Mouse (Mus musculus): Measurements from ENCODE around the gene Aif1. TPM values are rescaled to one million over a fixed set of nuclear protein-coding genes. Genes with fewer than 3 reads are reported as not detected.

Gene Aif1
- 11.2 and 17.2 TPM in 2 replicates for polyA plus RNA-seq (2012; rRNA removed)

DNA sequence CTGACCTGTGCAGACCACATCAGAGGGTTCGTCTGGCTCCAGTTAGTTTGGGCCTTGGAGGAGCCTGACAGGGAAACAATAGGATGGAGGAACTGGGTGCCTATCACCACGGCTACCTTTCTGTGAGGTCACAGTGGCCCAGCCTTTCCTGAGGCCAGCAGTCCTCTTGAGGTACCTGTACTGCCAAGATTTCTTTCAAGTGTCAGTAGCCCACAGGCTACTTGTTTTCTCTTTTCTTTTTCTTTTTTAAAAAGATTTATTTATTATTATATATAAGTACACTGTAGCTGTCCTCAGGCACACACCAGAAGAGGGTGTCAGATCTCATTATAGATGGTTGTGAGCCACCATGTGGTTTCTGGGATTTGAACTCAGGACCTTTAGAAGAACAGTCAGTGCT, at the start of gene Aif1:
TSS of gene Aif1 (minus strand) at position 101 of the 400 bp plus-strand sequence.
- no peak for DNase-seq (ENCODE audit: extremely low spot score in 1 of 2, low spot score in 1 of 2)

DNA sequence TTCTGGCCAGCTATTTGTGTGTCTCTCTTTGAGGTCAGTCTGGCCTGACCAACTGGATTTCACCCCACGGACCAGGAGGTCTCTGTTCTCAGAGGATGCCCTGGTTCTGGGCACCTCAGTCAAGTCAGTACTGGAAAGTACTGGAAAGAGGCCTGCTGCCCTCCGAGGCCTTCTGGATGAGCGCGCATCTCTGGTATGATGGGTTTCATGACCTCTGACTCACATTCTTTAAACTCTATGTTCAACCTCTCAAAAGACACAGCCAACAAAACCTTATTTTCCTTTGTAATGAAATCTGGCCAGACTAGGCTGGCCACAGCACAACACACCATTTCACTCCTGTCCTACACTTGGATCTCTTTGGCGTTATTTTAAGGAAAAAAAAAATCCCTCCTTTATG, 49.6 kb upstream of the Aif1 start:
- DNase-seq (ENCODE audit: extremely low spot score in 1 of 2, low spot score in 1 of 2) = no peak

DNA sequence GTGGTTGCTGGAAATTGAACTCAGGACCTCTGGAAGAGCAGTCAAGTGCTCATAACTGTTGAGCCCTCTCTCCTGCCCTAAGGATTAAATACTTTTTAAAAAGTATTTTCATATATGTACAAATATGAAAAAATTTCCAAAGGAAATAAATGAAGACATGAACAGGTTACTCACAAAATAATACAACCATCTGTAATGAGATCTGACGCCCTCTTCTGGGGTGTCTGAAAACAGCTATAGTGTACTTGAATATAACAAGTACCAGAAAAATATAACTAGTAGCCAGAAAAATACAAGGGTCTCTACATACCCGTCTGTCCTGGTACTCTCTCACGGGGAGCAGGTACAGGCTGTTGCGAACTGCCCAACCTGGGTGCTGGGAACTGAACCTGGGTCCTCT, 48.8 kb upstream of the Aif1 start:
- DNase-seq (ENCODE audit: extremely low spot score in 1 of 2, low spot score in 1 of 2) = no peak

DNA sequence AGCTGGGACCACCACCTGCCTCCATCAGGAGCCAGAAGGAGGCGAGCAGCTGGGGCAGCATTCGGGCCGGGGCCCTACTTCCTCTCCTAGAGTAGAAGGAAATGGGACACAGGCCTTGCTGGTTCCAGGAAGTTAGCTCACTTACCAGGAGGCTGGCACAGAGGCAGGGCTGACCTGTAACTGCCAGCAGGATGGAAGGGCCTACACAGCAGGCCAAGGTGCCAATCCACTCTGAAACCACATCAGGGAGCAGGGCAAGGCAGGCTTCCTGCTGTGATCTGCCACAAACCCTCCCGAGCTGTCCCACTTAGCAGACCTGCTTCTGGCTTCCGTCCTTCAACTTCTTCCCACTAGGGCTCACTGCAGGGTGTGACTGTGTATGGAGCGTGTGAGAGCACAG, 46.4 kb upstream of the Aif1 start:
- no peak for DNase-seq (ENCODE audit: extremely low spot score in 1 of 2, low spot score in 1 of 2)

DNA sequence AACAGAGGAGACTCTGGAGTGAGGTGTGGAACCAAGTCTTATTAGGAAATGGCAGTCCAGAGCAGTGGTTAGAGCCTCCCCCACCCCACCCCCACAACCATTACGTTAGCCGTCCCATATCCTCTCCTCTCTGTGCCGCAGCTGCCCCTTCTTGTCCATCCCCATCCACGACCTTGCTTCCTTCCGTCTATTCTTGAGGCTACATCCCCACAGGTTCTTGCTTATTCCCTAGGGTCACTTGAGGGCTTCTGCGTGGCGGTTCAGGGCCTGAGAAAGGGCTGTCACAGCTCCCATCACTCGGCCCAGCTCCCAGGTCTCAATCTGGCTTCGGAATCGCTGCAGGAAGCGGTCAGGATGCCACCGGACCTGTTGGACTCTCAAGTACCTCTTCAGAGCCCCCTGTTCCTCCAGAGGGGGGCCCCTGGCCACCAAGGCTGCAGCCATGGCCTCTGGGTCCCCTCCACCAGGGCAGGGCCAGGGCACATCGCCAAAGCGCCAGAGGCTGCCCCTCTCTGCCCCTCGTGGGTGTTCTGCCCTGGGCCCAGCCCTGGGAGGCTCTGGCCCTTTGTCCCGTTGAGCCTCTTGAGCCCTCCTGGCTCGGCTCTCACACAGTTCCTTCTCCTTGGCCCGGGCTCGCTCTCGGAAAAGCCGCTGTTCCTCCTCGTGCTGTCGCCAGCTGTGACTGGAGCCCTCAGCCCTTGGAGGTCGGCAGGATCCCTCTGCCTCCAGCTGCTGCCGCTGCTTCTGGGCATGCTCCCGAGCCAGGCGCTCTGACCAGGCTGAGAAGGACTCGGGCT, 44.5 kb upstream of the Aif1 start, which contains the start of gene Gm16181:
TSS of gene Gm16181 (plus strand) at position 679 of the 797 bp plus-strand sequence.
- DNase-seq (ENCODE audit: extremely low spot score in 1 of 2, low spot score in 1 of 2) = no peak

DNA sequence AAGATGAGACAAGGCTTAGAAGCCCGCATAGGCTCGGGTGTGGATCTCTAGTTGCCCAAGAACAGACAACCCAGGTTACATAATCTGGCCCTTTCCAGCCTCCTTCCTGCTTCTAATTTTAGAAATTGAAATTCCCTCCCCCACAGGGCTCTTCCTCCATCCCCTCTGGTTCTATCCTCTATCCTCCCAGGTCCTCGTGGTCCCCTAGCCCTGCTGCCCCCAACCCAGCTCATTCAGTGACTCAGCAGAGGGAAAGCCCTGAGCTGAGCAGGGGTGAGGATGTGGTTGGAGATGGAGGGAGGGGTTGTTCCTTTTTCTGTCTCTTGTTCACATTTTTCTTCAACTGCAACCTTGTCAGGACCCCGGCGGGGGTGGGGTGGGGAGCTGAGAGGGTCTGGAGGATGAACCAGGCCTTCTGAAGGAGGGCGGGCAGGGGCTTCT, 43.8 kb upstream of the Aif1 start:
- no peak for DNase-seq (ENCODE audit: extremely low spot score in 1 of 2, low spot score in 1 of 2)

DNA sequence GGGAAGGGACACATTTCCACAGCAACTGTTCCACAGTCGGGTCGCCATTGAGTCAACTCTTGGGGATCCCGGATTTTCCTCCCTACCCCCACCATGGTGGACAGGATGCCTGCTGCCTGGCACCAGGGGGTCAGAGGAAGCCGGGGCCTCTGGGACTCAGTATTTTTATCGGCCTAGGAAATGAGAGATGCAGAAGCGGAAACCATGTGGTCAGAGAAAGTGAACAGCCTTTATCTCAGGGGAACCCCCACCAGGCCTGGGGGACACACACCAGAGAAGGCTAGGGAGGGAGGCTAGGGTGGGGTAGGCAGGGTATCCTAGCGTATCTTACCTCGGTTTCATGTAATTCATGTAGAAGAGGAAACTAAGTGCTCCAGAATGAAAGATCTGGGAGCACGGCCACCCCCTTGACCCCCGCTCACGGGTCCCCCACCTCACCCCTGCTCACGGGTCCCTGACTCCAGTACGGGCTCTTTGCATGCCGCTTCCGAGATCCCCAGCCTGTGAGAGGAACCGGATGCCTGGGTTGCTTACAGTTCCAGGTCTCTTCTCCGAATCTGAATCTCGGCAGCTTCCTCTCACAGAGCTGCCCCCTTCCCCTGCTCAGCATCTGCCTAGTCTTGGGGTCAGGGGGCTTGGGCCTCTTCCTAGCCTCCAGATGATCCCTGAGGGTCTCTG, 42.8 kb upstream of the Aif1 start:
- DNase-seq (ENCODE audit: extremely low spot score in 1 of 2, low spot score in 1 of 2) = no peak

DNA sequence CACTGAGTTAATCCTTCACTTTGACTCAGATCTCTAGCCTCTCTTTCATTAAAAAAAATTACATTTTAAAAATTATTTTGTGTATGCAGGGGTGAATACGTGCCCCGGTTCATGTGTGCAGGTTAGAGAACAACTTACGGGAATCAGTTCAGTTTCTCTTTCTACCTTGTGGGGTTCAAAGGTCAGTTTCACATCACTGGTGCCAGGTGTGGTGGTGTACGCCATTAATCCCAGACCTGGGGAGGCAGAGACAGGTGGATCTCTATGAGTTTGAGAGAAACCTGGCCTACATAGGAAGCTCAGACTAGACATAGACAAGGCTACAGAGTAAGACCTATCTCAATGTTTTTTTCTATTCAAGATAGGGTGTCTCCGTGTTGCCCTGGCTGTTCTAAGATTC, 37.2 kb upstream of the Aif1 start:
- DNase-seq (ENCODE audit: extremely low spot score in 1 of 2, low spot score in 1 of 2) = no peak

DNA sequence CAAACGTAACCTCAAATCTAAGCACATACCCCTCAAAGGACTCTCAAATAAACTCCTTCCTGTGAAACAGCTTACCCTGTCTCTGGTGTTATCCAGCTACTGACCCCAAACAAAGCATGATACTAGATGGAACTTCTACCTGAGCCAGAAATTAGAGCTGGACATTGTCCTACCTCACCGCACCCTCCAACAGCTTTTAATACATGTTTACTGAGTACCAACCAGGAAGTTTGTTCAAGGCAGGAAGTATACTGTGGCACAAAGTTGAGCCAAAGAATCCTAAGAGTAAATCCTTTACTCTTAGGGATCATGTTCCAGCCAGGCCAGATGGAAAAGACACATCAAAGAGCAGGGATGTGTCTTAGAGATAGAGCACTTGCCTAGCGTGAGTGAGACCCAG, 34.7 kb upstream of the Aif1 start:
- DNase-seq (ENCODE audit: extremely low spot score in 1 of 2, low spot score in 1 of 2) = no peak

DNA sequence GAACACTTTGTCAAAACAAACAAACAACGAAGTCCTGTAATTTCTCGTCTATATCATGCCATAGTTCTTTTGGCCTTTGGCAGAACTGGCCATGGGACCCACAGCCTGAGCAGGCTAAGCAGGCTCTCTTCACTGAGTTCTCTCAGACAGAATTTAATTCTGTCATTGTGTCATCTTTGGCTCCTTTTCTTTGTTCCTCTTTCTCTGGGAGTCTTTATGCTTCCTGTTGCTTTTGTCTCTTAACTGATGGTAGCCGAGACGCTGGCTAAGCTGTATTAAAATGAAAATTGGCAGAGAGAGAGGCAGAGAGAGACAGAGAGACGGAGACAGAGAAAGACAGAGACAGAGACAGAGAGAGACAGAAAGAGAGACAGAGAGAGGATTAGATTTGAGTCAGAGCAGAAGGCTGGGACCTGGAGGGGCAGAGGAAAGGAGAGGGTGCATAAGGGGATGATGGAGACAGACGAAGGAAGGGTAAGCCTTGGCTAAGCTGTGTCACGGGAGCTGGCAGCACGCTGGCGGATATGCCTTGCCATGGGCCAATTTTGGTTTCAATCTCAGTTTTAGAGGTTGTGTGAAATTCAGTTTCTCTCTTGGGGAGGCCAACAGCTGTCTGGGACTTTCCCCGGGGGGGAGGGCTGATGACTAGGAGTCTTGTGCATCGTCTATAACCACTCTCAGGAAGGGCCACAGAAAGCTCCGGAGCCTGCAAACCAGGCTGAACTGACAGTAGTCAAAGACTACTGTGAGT, 34.1 kb upstream of the Aif1 start:
- DNase-seq (ENCODE audit: extremely low spot score in 1 of 2, low spot score in 1 of 2) = no peak

DNA sequence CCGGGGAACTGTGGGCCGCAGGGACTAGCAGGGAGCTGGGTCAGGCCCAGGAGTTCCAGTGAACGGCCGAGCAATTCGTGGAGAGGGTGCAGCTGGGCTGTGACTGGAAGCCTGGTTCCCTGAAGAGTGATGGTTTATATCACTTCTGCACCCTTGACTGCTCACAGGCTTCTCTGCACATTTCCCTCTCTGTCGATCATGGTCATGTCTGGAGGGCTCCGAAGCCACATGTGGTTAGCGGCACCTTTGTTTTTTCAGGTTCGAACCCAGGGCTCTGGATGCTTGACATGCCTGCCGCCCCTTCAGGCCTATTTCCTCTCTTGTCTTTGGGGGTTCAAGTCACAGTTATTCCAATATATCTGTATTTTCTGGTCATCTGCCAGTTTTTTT, 29.5 kb upstream of the Aif1 start:
- no peak for DNase-seq (ENCODE audit: extremely low spot score in 1 of 2, low spot score in 1 of 2)

DNA sequence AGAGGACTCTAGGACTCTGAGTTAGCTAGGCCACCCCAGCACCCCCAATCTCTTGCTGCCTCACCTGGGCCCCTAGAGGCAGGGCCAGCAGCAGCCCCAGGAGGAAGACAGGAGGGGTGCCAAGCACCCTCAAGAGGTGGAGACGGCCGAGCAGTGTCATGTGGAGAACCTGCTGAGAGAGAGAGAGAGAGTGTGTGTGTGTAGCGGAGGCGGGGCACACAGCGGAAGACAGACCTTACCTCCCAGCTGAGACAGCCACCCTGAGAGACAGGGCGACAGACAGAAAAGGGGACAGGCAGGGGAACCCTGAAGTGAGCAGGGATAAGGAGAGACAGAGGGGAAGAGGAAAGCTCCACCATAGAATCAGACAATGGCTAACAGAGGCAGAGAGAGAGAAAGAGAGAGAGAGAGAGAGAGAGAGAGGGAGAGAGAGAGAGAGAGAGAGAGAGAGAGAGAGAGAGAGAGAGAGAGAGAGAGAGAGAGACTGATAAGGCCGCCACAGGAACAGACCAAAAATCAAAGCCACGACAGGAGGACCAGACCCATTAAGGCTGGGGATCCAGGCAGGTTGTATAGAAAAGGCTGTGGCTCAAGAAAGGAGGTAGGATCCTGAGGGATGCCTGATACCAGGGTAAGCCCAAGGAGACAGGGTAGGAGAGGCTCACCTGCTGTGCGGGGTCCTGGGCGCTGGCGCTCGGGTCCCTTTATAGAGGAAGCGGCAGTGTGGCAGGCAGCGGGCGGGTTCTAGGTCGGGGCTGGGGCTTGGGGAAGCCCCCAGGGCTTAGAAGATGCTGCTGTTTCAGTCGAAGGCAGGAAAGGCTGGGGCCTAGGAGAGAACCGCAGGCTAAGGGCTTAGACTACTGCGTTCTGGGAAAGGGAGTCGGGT, 28.9 kb upstream of the Aif1 start, which contains the start of gene Lta:
TSS of gene Lta (minus strand) at position 858 of the 886 bp plus-strand sequence.
- no peak for DNase-seq (ENCODE audit: extremely low spot score in 1 of 2, low spot score in 1 of 2)

DNA sequence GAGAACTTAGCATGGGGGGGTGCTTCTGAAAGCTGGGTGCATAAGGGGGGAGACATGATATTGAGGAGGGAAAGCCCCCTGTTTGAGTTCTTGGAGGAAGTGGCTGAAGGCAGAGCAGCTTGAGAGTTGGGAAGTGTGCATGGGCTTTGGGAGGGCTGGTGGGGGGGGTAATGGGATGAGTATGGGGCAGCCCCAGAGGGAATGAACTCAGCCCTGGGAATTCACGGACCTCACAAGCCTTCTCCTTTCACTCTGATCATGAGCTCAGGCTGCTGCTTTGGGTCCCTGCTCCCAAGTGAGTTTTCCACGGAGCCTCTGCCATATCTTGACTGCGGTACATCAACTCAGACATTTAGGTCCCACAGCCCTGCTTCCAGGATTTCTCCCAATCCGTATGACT, 26.6 kb upstream of the Aif1 start:
- no peak for DNase-seq (ENCODE audit: extremely low spot score in 1 of 2, low spot score in 1 of 2)

DNA sequence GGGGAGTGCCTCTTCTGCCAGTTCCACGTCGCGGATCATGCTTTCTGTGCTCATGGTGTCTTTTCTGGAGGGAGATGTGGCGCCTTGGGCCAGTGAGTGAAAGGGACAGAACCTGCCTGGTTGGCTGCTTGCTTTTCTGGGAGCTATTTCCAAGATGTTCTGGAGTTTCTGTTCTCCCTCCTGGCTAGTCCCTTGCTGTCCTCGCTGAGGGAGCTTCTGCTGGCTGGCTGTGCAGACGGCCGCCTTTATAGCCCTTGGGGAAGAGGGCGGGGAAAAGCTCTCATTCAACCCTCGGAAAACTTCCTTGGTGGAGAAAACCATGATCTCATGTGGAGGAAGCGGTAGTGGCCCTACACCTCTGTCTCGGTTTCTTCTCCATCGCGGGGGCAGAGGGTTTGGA, 25.9 kb upstream of the Aif1 start, which contains the start of gene Tnf:
TSS of gene Tnf (minus strand) at position 221 of the 400 bp plus-strand sequence.
- DNase-seq (ENCODE audit: extremely low spot score in 1 of 2, low spot score in 1 of 2) = no peak

DNA sequence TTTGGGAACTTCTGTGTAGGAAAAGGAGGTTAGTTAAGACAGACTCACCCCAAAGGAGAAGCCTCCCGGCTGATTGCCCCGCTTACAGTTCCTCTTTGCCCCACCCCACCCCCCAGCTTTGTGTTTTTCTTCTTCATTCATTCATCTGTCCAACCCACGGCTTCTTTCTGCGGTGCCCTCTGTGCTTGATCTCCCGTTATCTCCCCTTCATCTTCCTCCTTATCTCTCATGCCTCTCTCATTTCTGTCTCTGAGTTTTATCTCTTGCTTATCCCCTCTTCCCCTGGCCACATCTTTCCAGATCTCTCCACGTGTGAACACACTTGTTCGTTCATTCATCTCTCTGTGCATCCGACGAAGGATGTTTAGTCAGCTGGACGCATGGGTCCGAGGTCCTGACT, 25.3 kb upstream of the Aif1 start:
- DNase-seq (ENCODE audit: extremely low spot score in 1 of 2, low spot score in 1 of 2) = no peak

DNA sequence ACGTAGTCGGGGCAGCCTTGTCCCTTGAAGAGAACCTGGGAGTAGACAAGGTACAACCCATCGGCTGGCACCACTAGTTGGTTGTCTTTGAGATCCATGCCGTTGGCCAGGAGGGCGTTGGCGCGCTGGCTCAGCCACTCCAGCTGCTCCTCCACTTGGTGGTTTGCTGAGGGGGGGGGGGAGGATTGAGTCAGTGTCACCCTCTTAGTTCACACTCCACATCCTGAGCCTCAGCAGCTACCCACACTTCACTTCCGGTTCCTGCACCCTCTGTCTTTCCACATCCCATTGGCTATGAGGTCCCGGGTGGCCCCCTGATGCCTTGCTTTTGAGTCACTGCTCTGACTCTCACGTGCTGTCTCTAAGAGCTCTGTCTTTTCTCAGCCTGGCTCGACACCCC, 24.5 kb upstream of the Aif1 start:
- no peak for DNase-seq (ENCODE audit: extremely low spot score in 1 of 2, low spot score in 1 of 2)

DNA sequence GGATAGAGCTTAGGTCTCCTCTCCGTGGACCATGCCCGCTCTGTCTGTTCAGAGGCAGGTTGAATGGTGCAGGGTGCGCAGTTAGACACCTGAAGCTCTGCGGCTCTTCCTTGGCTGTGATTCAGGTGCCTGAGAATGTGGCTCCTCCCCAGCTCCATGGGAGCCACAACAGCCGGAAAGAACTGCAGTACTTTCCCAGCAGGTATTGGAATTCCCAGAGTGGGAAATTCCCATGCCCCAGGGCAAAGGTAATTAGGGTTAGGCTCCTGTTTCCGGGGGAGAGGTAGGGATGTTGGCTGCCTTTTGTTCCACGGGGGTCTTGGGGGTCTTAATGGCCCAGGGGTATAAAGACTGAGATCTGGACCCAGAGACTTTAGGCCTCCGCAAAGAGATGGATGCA, 23.1 kb upstream of the Aif1 start:
- DNase-seq (ENCODE audit: extremely low spot score in 1 of 2, low spot score in 1 of 2) = no peak

DNA sequence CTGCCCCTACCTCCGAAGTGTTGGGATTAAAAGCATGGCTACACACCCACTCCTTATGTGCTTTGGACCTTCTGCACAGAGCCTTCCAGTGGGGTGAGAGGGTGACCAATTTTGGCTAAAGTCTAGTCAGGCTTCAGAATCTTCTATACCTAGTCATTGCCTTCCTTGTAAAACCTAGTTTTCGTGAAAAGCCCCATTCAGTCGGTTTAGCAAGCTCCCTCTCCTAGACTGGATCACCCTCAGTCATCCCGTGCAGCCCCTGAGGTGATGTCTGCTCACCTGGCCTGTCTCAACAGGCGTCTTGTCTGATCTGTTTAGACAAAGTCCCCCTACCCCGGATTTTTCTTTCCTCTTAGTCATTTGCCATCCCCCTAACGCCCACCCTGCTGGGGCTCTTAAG, 22.2 kb upstream of the Aif1 start:
- no peak for DNase-seq (ENCODE audit: extremely low spot score in 1 of 2, low spot score in 1 of 2)

DNA sequence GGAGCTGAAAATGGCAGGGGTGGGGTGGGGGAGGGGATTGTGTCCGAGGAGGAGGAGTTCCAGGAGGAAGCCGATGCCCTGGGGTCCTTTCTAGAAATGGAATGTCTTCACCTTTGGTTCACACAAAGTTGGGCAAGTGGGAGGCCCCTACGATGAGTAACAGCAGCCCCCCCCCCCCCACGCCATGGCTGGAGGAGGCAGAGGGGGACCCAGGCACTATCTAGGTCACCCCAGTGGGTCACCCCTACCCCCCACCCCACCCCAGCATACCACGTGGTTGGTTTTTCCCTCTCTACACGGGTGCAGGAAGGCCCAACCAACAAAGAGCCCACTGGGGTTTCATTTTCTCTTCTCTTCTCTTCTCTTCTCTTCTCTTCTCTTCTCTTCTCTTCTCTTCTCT, 21.3 kb upstream of the Aif1 start:
- no peak for DNase-seq (ENCODE audit: extremely low spot score in 1 of 2, low spot score in 1 of 2)

DNA sequence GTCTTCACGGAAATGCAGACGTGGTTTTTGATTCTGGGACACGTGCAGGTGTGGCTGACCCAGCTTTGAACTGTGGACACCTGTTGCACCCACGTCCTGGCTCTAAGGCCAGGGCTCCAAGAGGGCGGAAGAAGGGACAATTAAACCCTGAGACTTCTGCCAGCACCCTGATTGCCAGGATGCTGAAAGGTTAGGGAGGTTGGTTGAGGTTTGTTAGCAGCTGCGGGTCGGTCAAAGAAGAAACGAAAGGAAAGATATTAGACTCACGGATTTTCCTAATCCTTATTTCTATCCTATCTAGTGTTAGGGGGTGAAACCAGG, 20.4 kb upstream of the Aif1 start:
- no peak for DNase-seq (ENCODE audit: extremely low spot score in 1 of 2, low spot score in 1 of 2)
